Mouse (Mus musculus) frontal cortex, postnatal 10 days (tissue): ENCODE measurements around the gene B3gnt2.

Experiments
- DNase-seq, 2 experiments: peaks; one replicate each; pipeline ENCODE4 v3.0.0; 2022; ENCODE audit warnings: low spot score in 2 of 2, mixed read lengths in 1 of 2

Gene B3gnt2

GRCm38 (mm10) chr11:22847732-22848648, 12.8 kb downstream of the B3gnt2 start:
- no peak for DNase-seq

DNA sequence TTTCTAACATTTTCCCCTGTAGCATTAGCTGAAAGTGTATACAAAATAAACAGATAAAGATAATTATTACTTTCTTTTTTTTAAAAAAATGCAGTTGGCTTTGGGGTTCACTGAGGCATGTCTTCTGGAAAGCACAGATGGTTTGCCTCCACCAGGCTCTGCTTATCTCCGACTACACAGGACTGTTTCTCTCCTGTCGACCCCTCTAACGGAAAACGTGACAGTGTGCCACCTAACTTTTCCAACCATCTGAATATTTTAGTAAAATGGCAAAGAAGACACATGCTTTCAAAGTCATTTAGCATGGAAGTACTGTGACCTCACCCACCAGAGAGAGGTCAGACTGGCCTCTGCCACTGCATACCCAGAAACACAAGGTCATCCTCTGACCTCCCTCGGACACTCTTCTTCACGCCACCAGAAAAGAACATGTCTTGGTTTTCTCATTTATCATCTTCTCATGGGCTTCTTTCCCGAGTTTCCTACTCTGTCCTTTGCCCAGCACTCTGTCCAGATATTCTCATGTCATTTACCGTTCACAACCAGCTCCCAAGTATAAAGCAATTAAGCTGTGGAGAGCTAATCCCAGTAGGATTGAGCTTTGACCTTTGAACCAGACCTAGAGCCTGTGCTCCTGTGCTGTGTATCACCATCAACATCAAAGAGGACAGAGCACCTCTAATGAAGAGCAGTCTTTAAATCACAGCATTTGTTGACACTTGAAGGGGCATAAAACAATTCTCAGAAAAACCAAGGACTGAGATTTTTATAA, 13.6 kb downstream of the B3gnt2 start:
- no peak for DNase-seq

DNA sequence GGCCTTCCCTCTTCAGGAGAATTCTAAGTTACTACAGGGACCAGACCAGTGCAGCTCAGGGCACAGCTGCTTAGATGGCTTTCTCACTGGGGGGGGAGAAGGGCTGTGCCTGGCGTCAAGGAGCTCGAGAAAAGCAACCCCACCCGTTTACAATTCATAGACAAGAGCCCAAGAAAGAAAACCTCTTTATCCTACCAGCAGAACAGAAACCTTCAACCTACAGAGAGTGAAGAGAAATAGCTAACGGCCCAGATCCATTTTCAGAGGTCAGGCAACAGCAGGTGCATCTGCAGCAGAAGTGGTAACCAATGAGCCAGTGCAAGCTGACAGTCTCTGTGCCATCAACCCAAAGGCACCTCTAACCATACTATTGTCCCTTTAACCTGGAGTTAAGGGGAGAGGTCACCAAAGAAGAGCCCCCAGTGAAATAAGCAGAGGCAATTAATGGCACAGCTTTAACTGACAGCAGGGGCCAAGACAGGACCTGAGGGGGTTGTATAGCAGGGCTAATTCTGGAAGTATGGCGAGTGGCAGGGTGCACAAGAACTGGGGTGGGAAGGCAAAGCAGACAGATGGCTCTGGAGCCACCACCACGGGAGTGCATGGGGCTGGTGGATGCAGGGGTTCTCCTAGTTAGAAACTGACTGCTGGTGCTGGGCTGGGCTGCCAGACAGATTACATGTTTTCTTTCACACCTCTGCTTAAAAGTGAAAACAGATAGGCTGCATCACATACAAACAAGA, 14.5 kb downstream of the B3gnt2 start:
- no peak for DNase-seq

DNA sequence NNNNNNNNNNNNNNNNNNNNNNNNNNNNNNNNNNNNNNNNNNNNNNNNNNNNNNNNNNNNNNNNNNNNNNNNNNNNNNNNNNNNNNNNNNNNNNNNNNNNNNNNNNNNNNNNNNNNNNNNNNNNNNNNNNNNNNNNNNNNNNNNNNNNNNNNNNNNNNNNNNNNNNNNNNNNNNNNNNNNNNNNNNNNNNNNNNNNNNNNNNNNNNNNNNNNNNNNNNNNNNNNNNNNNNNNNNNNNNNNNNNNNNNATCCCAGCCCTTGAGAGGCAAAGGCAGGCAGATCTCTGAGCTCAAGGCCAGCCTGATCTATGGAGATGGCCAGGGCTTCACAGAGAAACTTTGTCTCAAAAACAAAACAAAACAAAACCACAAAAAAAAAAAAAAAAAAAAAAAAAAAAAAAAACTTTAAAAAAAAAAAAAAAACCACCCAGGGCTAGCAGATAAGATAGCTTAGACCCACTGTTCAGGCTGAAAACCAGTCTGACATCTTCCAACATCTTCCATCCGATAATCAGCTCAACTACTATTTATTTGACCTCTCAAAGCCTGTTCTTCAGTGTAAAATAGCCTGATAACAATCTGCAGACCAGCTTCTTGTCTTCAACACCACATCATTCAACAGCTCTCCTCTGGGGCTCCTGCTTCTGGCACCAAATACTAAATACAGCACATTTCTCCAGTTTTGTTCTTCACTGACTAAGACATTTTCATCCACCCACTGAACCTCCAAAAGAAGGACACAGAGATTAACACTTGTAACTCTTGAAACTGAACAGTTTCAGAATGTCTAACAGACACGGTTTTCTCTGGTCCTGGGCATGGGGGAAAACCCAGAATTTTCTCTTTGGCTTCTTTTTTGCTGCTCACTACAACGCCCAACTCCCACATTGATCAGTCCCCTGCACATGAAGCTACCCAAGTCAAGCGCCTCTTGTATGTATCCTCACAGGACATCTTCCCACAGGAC, 15.7 kb downstream of the B3gnt2 start:
- no peak for DNase-seq

DNA sequence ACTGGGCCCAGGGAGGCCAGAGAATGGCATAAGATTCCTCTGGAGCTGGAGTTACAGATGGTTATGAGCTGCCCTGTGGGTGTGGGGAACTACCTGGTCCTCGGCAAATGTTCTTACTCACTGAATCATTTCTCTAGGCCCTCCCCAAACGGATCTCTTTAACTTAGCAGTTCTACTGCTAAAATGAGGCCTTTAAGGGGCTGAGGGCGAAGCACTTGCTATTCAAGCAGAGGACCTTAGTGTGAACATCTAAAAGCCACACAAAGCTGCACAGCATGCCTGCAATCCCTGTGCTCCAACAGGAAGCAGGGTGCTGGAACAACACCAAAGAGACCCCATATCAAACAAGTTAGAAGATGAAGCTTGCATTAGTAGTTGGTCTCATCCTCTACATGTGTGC, 21.3 kb downstream of the B3gnt2 start:
- no peak for DNase-seq

DNA sequence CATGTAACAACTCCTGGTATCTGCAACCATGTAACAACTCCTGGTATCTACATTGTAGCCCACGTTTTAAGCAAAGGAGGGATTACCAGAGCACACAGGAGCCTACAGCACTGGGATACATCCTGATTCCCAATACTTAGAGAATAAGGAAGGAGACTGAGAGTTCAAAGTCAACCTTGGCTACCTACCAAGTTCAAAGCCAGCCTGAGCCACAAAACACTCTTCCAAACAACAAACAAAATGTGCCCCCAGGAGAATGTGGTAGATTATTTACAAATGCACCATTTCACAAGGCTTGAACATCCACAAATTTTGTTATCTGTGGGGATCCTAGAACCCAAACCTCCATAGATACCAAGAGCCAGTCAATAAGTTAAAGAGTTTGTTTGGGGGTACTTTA, 22.4 kb downstream of the B3gnt2 start:
- no peak for DNase-seq

DNA sequence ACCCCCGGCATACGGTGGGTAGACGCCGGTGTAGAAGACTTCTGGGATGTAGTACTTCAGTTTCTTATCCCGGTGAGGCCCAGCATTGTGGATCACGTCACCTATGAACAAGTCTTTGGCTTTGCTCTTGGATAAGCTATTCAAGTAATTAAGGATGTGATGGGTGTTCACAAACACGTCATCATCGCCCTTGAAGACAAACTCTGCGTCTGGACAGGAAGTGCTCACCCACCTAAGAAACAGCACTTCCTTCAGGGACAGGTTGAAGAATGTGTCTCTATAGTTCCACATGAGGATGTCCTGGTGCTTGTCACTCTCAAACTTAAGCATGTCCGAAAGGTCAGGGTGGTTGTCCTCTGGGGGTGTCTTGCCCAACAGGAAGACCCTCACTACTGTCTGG, 24.5 kb downstream of the B3gnt2 start:
- no peak for DNase-seq

- no peak for DNase-seq
Measured at GRCm38 (mm10) chr11:22832600-22832999, 28.2 kb downstream of the B3gnt2 start.

- no peak for DNase-seq
Measured at GRCm38 (mm10) chr11:22831916-22832315, 28.8 kb downstream of the B3gnt2 start.

DNA sequence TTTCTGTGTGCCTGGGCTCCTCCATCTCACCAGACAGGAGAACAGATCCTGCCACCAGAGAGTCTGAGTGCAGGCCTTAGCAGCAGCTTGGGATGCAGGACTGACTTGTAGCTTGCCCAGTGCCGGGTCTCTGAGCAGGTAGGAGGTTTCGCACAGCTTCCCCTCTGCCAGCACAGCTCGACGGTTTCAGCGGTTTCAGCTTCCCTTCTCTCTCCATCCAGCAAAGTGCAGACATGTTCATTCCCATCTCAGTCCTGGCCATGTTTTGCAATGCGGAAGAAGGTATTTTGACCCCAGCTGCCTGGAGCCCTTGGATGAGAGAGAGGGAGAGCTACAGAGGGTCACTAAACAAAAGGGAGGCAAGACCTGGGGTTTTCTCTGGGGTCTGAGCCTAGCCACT, 30.1 kb downstream of the B3gnt2 start:
- DNase-seq, result no peak

DNA sequence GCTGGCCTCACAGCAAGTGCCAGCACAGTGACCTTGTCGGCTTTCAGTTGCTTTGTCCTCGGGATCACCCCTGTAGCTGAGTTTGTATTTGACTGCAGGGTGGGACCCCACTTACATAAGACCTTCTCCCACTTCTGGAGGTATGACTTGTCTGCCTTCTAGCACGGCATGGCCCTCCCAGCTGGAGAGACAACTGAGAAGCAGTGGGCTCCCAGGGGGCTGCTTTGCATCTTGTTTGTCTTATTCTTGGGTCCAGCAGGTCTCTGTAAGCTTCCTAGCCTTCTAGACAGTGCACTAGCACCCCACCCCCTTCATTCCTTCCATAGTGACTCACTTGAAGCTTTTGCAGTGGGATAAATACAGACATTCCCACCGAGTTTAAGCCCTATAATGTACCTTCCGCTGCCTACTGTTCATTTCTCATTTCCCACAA, 30.6 kb downstream of the B3gnt2 start:
- no peak for DNase-seq

DNA sequence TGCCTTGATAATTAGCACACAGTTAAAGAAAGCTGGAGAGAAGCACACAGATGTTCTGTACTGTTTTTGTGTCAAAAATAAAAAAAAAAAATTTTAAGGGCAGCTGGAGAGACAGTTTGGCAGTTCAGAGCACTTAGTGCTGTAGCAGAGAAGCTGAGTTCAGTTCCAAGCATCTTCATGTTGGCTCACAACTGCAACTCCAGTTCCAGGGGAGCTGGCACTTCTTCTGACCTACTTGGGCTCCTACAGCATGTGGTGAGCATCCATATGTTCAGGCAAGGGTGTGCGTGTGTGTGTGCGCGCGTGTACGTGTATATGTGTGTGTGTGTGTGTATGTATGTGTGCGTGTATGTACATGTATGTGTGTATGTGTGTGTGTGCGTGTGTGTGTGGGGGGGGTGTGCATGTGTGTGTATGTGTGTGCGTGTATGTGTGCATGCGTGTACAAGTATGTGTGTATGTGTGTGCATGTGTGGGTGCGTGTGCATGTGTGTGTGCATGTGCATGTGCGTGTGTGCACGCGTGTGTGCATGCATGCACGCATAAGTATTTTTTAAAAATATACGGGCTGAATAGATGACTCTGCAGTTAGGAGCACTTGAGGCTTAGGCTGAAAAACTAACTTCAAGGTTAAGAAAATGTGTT, 31.7 kb downstream of the B3gnt2 start:
- no peak for DNase-seq

GRCm38 (mm10) chr11:22827514-22828080, 33.2 kb downstream of the B3gnt2 start:
- DNase-seq, result no peak

DNA sequence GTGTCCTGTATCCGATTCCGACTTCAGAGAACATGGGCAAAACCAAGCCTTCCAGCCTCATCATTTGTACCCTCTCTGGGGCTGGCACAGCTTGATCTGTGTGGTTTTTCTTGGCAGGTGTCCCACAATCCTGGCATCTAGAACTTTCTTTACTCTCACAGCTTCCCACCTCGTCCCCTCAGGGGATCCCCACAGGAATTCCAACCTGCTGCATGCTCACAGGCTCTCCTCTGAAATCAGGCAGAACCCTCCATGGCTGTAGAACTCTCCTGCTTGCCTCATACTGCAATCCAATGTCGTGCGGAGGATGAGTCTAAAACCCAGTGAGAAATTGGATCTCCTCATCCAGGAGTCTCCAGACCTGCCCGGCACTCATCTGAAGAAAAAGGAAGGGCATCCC, 34.1 kb downstream of the B3gnt2 start:
- DNase-seq, result no peak

GRCm38 (mm10) chr11:22826051-22826450, 34.7 kb downstream of the B3gnt2 start:
- DNase-seq, result no peak

GRCm38 (mm10) chr11:22825548-22825947, 35.2 kb downstream of the B3gnt2 start:
- no peak for DNase-seq

- no peak for DNase-seq
Measured at GRCm38 (mm10) chr11:22824049-22824705, 36.6 kb downstream of the B3gnt2 start.

GRCm38 (mm10) chr11:22821243-22821642, 39.5 kb downstream of the B3gnt2 start:
- no peak for DNase-seq

- DNase-seq, result no peak
Measured at GRCm38 (mm10) chr11:22818371-22818770, 42.4 kb downstream of the B3gnt2 start.

- no peak for DNase-seq
Measured at GRCm38 (mm10) chr11:22815877-22816276, 44.9 kb downstream of the B3gnt2 start.
